Mouse (Mus musculus): Measurements from ENCODE around the gene Fosb.

- TF ChIP-seq CTCF (IDR thresholded peaks at IDR 0.05; ENCODE audit: low read depth) (no peak), EP300 (IDR thresholded peaks at IDR 0.05; ENCODE audit: low read depth) (no peak)
Observed at GRCm38 (mm10) chr7:19257390-19258022, 52.3 kb downstream of the Fosb start.
